Mouse (Mus musculus) CD8-positive naive resting alpha-beta T cell, adult 2 months (primary cell): ENCODE data around the gene Olfr362.
"Not testable (repeated sequence)": the region's sequence is repeated elsewhere in the genome, so short reads cannot be mapped to it uniquely, and the experiment has no call there.

Experiments
- DNase-seq, 2 experiments: peaks; one replicate each; pipeline ENCODE4 v3.0.0; 2022; ENCODE audit warnings: low read depth in 2 of 2, low spot score in 2 of 2

Olfr362 gene

GRCm38 (mm10) chr2:37117810-37118209, at the start of gene Olfr362:
Gene Olfr362, minus strand, starts transcription at chr2:37117910.
- no peak for DNase-seq

- DNase-seq = no peak
Observed at GRCm38 (mm10) chr2:37139022-37139421, 21.3 kb upstream of the Olfr362 start, which contains the start of gene Olfr364-ps1. Gene Olfr364-ps1, plus strand, starts transcription at chr2:37139322.

- DNase-seq = not testable (repeated sequence)
Observed at GRCm38 (mm10) chr2:37089190-37089589, 28.5 kb downstream of the Olfr362 start, which contains the start of gene Olfr361. Gene Olfr361, minus strand, starts transcription at chr2:37089290.

GRCm38 (mm10) chr2:37065446-37065845, 52.3 kb downstream of the Olfr362 start, which contains the start of gene Olfr360:
Gene Olfr360, plus strand, starts transcription at chr2:37065746.
- DNase-seq = no peak
